Mouse (Mus musculus) midbrain, embryonic 16.5 days (tissue): ENCODE results near the gene Pced1a. TPM values are rescaled to one million over a fixed set of nuclear protein-coding genes. Genes with fewer than 3 reads are reported as not detected.
"Not testable (repeated sequence)": the region's sequence is repeated elsewhere in the genome, so short reads cannot be mapped to it uniquely, and the experiment has no call there.

Experiments used
- ATAC-seq: fragments of 200-750 bp; cut with Nextera tagmentation; 2 replicates; pipeline ENCODE4 v1.8.0; 2017; ENCODE audit warnings: moderate TSS enrichment
- H3K27ac ChIP-seq: fragments of 300-500 bp; sonication (generic); 2 replicates; pipeline ENCODE4 v1.5.1; 2014; ENCODE audit warnings: mild to moderate bottlenecking, low read length, mixed read lengths
- H3K27me3 ChIP-seq: fragments of 300-500 bp; sonication (generic); 2 replicates; pipeline ENCODE4 v1.6.1; 2014; ENCODE audit warnings: low read depth, low read length, mixed read lengths; ENCODE audit not compliant: control insufficient read depth, insufficient read depth
- H3K36me3 ChIP-seq: fragments of 300-500 bp; sonication (generic); 2 replicates; pipeline ENCODE4 v1.6.1; 2014; ENCODE audit warnings: mild to moderate bottlenecking, low read length, moderate library complexity, mixed read lengths; ENCODE audit not compliant: control insufficient read depth, insufficient read depth
- H3K4me1 ChIP-seq: fragments of 300-500 bp; sonication (generic); 2 replicates; pipeline ENCODE4 v1.6.1; 2014; ENCODE audit warnings: mild to moderate bottlenecking, low read length, mixed read lengths; ENCODE audit not compliant: control insufficient read depth, insufficient read depth
- H3K4me2 ChIP-seq: fragments of 300-500 bp; sonication (generic); 2 replicates; pipeline ENCODE4 v1.6.1; 2014; ENCODE audit warnings: mild to moderate bottlenecking, low read length, mixed read lengths
- H3K4me3 ChIP-seq: fragments of 300-500 bp; sonication (generic); 2 replicates; pipeline ENCODE4 v1.5.1; 2014; ENCODE audit warnings: low read depth, mild to moderate bottlenecking, low read length, moderate library complexity, mixed read lengths
- H3K9ac ChIP-seq: fragments of 300-500 bp; sonication (generic); 2 replicates; pipeline ENCODE4 v1.6.1; 2014; ENCODE audit warnings: low read depth, low read length, mixed read lengths
- H3K9me3 ChIP-seq: fragments of 300-500 bp; sonication (generic); replicated peaks from 2 replicates; pipeline ENCODE4 v1.6.1; 2014; ENCODE audit warnings: mild to moderate bottlenecking, low read length, mixed read lengths; ENCODE audit not compliant: control insufficient read depth, poor library complexity, severe bottlenecking
- WGBS: fragments of 180-500 bp; shearing (Covaris S2); extraction: QIAGEN DNeasy Blood & Tissue Kit; methylation state at CpG from one replicate; pipeline ENCODE4 v1.1.7; 2014; 5-methylcytosine and 5-hydroxymethylcytosine counted together
- polyA plus RNA-seq: library from polyadenylated mRNA; unstranded; fragments of >200 nt; fragmentation: Nextera tagmentation; extraction: Ambion mirVana; gene quantifications from 2 replicates; pipeline ENCODE4 v1.2.1, GENCODE M21; 2015

Pced1a gene
- polyA plus RNA-seq, 1 experiment from 2014 or later, result 15.7 TPM

- H3K36me3 ChIP-seq, result no peaks in the 10 kb centered on the region; the same call in 1 of the 2 replicates
Observed at GRCm38 (mm10) chr2:130386212-130386611, 38.3 kb downstream of the Pced1a start.

GRCm38 (mm10) chr2:130383895-130384294 lies 40.6 kb downstream of the Pced1a start:
- no peaks in the 10 kb centered on the region for H3K4me1 ChIP-seq
- H3K27ac ChIP-seq, result no peak overlapping the region
- H3K4me3 ChIP-seq, result no peak overlapping the region
- WGBS, result 58% methylated on average over 6 of the region's 6 CpGs
- H3K36me3 ChIP-seq, result no peaks in the 10 kb centered on the region
- no peak overlapping the region for H3K9ac ChIP-seq
- peak; percentile 73; the same call in 1 of the 2 replicates for ATAC-seq
- H3K4me2 ChIP-seq, result no peak overlapping the region
- no peaks in the 10 kb centered on the region for H3K27me3 ChIP-seq
- H3K9me3 ChIP-seq, result no peaks in the 10 kb centered on the region

More at GRCm38 (mm10) chr2:130386212-130386611, 38.3 kb downstream of the Pced1a start:
- Histone ChIP-seq H3K27ac (no peak overlapping the region), H3K4me3 (no peak overlapping the region), H3K27me3 (no peaks in the 10 kb centered on the region), H3K9me3 (no peaks in the 10 kb centered on the region), H3K4me1 (no peaks in the 10 kb centered on the region), H3K9ac (no peak overlapping the region), H3K4me2 (no peak overlapping the region)
- 74% methylated on average over 1 of the region's 1 CpGs for WGBS
- no peak for ATAC-seq

DNA sequence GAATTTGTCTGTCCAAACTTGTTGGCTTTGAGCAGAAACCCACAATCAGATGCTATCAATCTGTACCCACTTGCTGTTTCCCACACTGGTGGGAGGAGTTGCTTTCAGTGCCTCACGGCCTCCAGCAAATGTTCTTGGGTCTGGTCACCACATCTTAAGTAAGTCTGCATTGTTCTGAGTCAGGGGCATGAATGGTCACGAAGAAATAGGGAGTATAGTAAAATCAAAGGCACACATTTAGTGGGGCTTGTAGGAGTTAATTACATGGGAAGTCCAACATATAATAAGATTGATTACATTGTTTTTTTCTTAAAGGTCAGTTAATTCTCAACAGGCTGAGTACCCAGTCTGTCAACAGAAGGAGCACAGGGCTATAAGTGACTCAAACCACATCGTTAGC lies 41.3 kb downstream of the Pced1a start:
- H3K27me3 ChIP-seq, result no peaks in the 10 kb centered on the region
- H3K36me3 ChIP-seq, result no peaks in the 10 kb centered on the region
- no peaks in the 10 kb centered on the region for H3K4me1 ChIP-seq
- no peak overlapping the region for H3K27ac ChIP-seq
- no peak for ATAC-seq
- H3K9me3 ChIP-seq, result no peaks in the 10 kb centered on the region
- H3K4me3 ChIP-seq, result no peak overlapping the region
- H3K9ac ChIP-seq, result no peak overlapping the region
- no peak overlapping the region for H3K4me2 ChIP-seq
- 46% methylated on average over 3 of the region's 3 CpGs for WGBS

DNA sequence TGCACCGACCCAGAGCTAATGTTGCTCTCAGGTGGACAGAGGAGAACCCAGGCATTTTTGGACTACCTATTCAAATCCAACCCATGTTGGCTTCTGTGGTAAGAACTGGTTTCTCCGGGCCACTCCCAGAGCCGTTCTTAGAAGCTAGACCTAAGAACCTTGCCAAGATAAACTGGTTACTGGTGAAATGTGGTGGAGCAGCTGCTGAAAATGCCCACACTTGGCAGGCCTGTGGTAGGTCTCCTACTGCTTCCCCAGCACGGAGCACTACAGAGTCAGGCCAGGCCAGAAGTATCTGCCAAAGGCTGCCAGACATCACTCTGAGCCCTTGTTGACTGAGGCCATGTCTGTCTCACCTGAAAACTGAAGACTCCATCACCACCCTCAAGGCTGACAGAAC lies 49.5 kb downstream of the Pced1a start:
- Histone ChIP-seq H3K27me3 (no peaks in the 10 kb centered on the region), H3K36me3 (no peaks in the 10 kb centered on the region), H3K9me3 (no peaks in the 10 kb centered on the region), H3K4me2 (no peak overlapping the region), H3K4me1 (no peaks in the 10 kb centered on the region), H3K4me3 (no peak overlapping the region), H3K27ac (no peak overlapping the region), H3K9ac (no peak overlapping the region)
- no peak for ATAC-seq
- 81% methylated on average over 4 of the region's 4 CpGs for WGBS

GRCm38 (mm10) chr2:130373026-130373425 lies 51.5 kb downstream of the Pced1a start:
- not testable (repeated sequence) for ATAC-seq, H3K4me2 ChIP-seq, H3K27ac ChIP-seq, H3K9ac ChIP-seq, H3K27me3 ChIP-seq, H3K4me3 ChIP-seq, H3K9me3 ChIP-seq, H3K36me3 ChIP-seq, H3K4me1 ChIP-seq
- 44% methylated on average over 1 of the region's 1 CpGs for WGBS

DNA sequence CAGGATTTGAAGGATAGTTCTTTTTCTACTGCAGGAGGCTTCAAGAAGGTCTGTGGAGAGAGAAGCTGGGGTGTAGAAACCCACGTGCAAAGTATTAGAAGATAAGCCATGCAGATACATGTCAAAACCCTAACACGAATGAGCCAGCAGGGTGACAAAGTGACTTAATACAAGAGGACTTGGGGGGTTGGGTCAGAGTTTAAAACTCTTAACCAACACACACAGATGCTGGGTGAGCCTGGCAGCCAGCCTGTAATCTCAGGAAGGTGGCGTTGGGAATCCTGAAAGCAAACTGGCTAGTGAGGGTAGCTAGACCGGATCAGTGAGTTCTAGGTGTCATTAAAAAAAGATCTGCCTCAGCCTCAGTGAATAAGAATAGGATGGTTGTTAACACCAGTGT lies 57.1 kb downstream of the Pced1a start:
- 68% methylated on average over 4 of the region's 4 CpGs for WGBS
- H3K27me3 ChIP-seq, result peaks cover 16% of the 10 kb centered on the region
- no peak overlapping the region for H3K9ac ChIP-seq
- H3K4me1 ChIP-seq, result no peaks in the 10 kb centered on the region; the same call in 1 of the 2 replicates
- no peaks in the 10 kb centered on the region for H3K9me3 ChIP-seq
- no peak overlapping the region for H3K4me3 ChIP-seq
- H3K4me2 ChIP-seq, result no peak overlapping the region
- no peaks in the 10 kb centered on the region for H3K36me3 ChIP-seq
- no peak overlapping the region for H3K27ac ChIP-seq
- no peak for ATAC-seq

Other genes with a start within 250 kb of the Pced1a start
- gene Snrpb, start 245.3 kb downstream of the Pced1a start, polyA plus RNA-seq, result 286 and 305 TPM in 2 replicates
- not detected in 2 replicates for gene Tmc2, start 229.5 kb downstream of the Pced1a start, polyA plus RNA-seq
- 237 and 239 TPM in 2 replicates for gene Nop56, start 150.3 kb downstream of the Pced1a start, polyA plus RNA-seq
- gene Idh3b, start 140.2 kb downstream of the Pced1a start, polyA plus RNA-seq, result 170 and 186 TPM in 2 replicates
- 3.7 and 4.6 TPM in 2 replicates for gene Ebf4, start 129.5 kb downstream of the Pced1a start, polyA plus RNA-seq
- gene Cpxm1, start 27.1 kb downstream of the Pced1a start, polyA plus RNA-seq, result 20.7 and 26.2 TPM in 2 replicates
- 0.14 TPM in 1 of 2 replicates, not detected in the other for gene Gm28372, start 19.5 kb downstream of the Pced1a start, polyA plus RNA-seq
- 0.51 TPM in 1 of 2 replicates, not detected in the other for gene 1700020A23Rik, start 19.4 kb downstream of the Pced1a start, polyA plus RNA-seq
- gene Tmem239, start 18.2 kb downstream of the Pced1a start, polyA plus RNA-seq, result 0.21 TPM in 1 of 2 replicates, not detected in the other
- gene Vps16, start 362 bp downstream of the Pced1a start, polyA plus RNA-seq, result 99.2 and 110 TPM in 2 replicates
- gene Ptpra, start 25.6 kb upstream of the Pced1a start, polyA plus RNA-seq, result 137 and 144 TPM in 2 replicates
- gene Mrps26, start 139.0 kb upstream of the Pced1a start, polyA plus RNA-seq, result 99.4 and 109 TPM in 2 replicates
- gene Oxt, start 151.5 kb upstream of the Pced1a start, polyA plus RNA-seq, result 0.93 and 15.3 TPM in 2 replicates
- gene Avp, start 157.9 kb upstream of the Pced1a start, polyA plus RNA-seq, result 76.0 and 77.8 TPM in 2 replicates
- gene Fastkd5, start 205.3 kb upstream of the Pced1a start, polyA plus RNA-seq, result 10.2 and 11.4 TPM in 2 replicates
- 8.4 and 8.9 TPM in 2 replicates for gene Ubox5, start 205.3 kb upstream of the Pced1a start, polyA plus RNA-seq
- 17.7 and 20.7 TPM in 2 replicates for gene Lzts3, start 218.1 kb upstream of the Pced1a start, polyA plus RNA-seq
- gene Ddrgk1, start 240.0 kb upstream of the Pced1a start, polyA plus RNA-seq, result 71.0 and 77.1 TPM in 2 replicates
- 136 and 137 TPM in 2 replicates for gene Itpa, start 242.9 kb upstream of the Pced1a start, polyA plus RNA-seq